Mouse (Mus musculus) midbrain, embryonic 16.5 days (tissue): Measurements from ENCODE around the gene Rhoc. TPM values are rescaled to one million over a fixed set of nuclear protein-coding genes. Genes with fewer than 3 reads are reported as not detected.

Experiments used
- ATAC-seq: fragments of 200-750 bp; cut with Nextera tagmentation; 2 replicates; pipeline ENCODE4 v1.8.0; 2017; ENCODE audit warnings: moderate TSS enrichment
- H3K27ac ChIP-seq: fragments of 300-500 bp; sonication (generic); 2 replicates; pipeline ENCODE4 v1.5.1; 2014; ENCODE audit warnings: mild to moderate bottlenecking, low read length, mixed read lengths
- H3K27me3 ChIP-seq: fragments of 300-500 bp; sonication (generic); 2 replicates; pipeline ENCODE4 v1.6.1; 2014; ENCODE audit warnings: low read depth, low read length, mixed read lengths; ENCODE audit not compliant: control insufficient read depth, insufficient read depth
- H3K36me3 ChIP-seq: fragments of 300-500 bp; sonication (generic); 2 replicates; pipeline ENCODE4 v1.6.1; 2014; ENCODE audit warnings: mild to moderate bottlenecking, low read length, moderate library complexity, mixed read lengths; ENCODE audit not compliant: control insufficient read depth, insufficient read depth
- H3K4me1 ChIP-seq: fragments of 300-500 bp; sonication (generic); 2 replicates; pipeline ENCODE4 v1.6.1; 2014; ENCODE audit warnings: mild to moderate bottlenecking, low read length, mixed read lengths; ENCODE audit not compliant: control insufficient read depth, insufficient read depth
- H3K4me2 ChIP-seq: fragments of 300-500 bp; sonication (generic); 2 replicates; pipeline ENCODE4 v1.6.1; 2014; ENCODE audit warnings: mild to moderate bottlenecking, low read length, mixed read lengths
- H3K4me3 ChIP-seq: fragments of 300-500 bp; sonication (generic); 2 replicates; pipeline ENCODE4 v1.5.1; 2014; ENCODE audit warnings: low read depth, mild to moderate bottlenecking, low read length, moderate library complexity, mixed read lengths
- H3K9ac ChIP-seq: fragments of 300-500 bp; sonication (generic); 2 replicates; pipeline ENCODE4 v1.6.1; 2014; ENCODE audit warnings: low read depth, low read length, mixed read lengths
- H3K9me3 ChIP-seq: fragments of 300-500 bp; sonication (generic); replicated peaks from 2 replicates; pipeline ENCODE4 v1.6.1; 2014; ENCODE audit warnings: mild to moderate bottlenecking, low read length, mixed read lengths; ENCODE audit not compliant: control insufficient read depth, poor library complexity, severe bottlenecking
- WGBS: fragments of 180-500 bp; shearing (Covaris S2); extraction: QIAGEN DNeasy Blood & Tissue Kit; methylation state at CpG from one replicate; pipeline ENCODE4 v1.1.7; 2014; 5-methylcytosine and 5-hydroxymethylcytosine counted together
- polyA plus RNA-seq: library from polyadenylated mRNA; unstranded; fragments of >200 nt; fragmentation: Nextera tagmentation; extraction: Ambion mirVana; gene quantifications from 2 replicates; pipeline ENCODE4 v1.2.1, GENCODE M21; 2015

The Rhoc gene
- polyA plus RNA-seq, 1 experiment from 2014 or later: 45.5 TPM

GRCm38 (mm10) chr3:104816130-104816529 lies 28.0 kb downstream of the Rhoc start:
- H3K4me1 ChIP-seq: peaks cover 8% of the 10 kb centered on the region
- H3K27ac ChIP-seq: no peak overlapping the region
- H3K27me3 ChIP-seq: no peaks in the 10 kb centered on the region
- no peaks in the 10 kb centered on the region for H3K9me3 ChIP-seq
- H3K4me2 ChIP-seq: no peak overlapping the region
- no peak for ATAC-seq
- no peak overlapping the region for H3K4me3 ChIP-seq
- H3K36me3 ChIP-seq: peaks cover 4% of the 10 kb centered on the region; the same call in 1 of the 2 replicates
- H3K9ac ChIP-seq: no peak overlapping the region
- 96% methylated on average over 7 of the region's 7 CpGs for whole genome bisulfite sequencing

DNA sequence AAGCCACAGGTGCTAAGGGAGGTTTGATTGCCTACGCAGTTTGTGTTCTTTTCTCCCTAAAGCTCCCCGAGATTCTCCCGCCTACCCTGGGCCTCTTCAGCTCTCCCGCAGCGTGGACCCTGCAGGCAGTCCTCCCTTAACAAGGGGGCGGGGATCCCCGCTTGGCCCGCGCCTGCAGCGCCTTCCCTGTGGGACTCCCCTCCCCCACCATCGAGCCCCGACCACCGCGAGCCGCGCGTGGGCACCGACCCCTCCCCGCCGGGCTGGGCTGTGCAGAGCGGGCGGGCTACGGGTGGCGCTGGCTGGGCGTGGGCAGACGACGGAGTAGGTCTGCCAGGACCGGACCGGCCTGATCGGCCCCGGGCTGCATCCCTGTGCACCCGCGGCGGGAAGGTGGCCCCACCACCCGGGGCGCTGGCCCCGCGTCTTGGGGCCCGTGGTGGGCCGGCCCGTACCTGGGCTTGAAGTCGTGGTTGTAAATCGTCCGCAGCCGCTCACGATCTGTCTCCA lies 29.4 kb downstream of the Rhoc start:
- peak overlapping the region; percentile 64 for H3K9ac ChIP-seq
- H3K27ac ChIP-seq: peak overlapping the region; percentile 17
- H3K9me3 ChIP-seq: no peaks in the 10 kb centered on the region
- no peaks in the 10 kb centered on the region for H3K27me3 ChIP-seq
- peak overlapping the region; percentile 96 for H3K4me2 ChIP-seq
- WGBS: under 1% methylated on average over 46 of the region's 46 CpGs
- H3K4me3 ChIP-seq: peak overlapping the region; percentile 67
- ATAC-seq: peak; percentile 88
- H3K36me3 ChIP-seq: peaks cover 8% of the 10 kb centered on the region; the same call in 1 of the 2 replicates
- peaks cover 8% of the 10 kb centered on the region for H3K4me1 ChIP-seq

DNA sequence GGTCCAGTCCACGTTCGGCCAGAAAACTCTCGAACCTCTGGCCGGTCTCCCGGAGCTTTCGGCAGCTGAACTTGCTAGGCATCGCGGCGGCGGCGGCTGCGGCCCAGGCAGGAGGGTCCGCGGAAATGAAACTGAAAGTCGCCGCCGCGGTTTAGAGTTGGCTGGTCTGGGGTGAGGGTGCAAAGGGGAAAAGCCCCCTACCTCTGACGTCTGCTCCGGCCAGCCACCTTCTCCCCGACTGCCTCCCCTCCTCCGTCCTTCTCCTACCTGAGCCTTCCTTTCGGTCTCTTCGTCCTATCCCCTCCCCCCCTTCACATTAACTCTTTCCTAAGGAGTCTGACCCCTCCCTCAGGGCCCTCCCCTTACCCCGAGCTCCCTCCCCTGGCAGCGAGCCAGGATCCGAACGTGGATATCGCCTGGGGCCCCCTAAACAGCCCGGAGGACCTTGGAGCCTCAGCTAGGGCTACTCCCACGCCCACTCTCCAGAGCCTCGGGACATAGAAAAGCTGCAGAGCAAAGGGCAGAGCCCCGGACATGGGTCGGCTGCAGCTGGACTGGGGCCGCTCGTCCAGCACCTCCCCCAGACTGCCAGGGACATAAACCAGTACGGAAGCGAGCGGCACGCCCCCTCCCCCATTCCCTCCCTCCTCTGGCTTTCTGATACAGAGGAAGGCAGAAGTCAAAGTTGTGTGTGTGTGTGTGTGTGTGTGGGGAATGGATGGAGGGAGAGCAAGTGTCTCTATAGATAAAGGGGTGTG lies 30.0 kb downstream of the Rhoc start, which contains the start of gene Mov10:
Mov10 (minus strand) TSS at position 573 of the 758 bp plus-strand sequence.
- Histone ChIP-seq H3K4me1 (peaks cover 8% of the 10 kb centered on the region), H3K9me3 (no peaks in the 10 kb centered on the region), H3K9ac (peak within 1 kb of the TSS; percentile 64), H3K4me2 (peak within 1 kb of the TSS; percentile 96), H3K27ac (peak within 1 kb of the TSS; percentile 17), H3K36me3 (peaks cover 8% of the 10 kb centered on the region; the same call in 1 of the 2 replicates), H3K27me3 (no peaks in the 10 kb centered on the region), H3K4me3 (peak within 1 kb of the TSS; percentile 67)
- ATAC-seq: peak; percentile 78
- WGBS: under 1% methylated on average over 40 of the region's 40 CpGs

- H3K4me2 ChIP-seq: peak overlapping the region; percentile 96
- no peak for ATAC-seq
- no peak overlapping the region for H3K27ac ChIP-seq
- H3K9me3 ChIP-seq: no peaks in the 10 kb centered on the region
- WGBS: 6% methylated on average over 3 of the region's 3 CpGs
- H3K27me3 ChIP-seq: no peaks in the 10 kb centered on the region
- peaks cover 8% of the 10 kb centered on the region for H3K4me1 ChIP-seq
- H3K9ac ChIP-seq: no peak overlapping the region
- peaks cover 8% of the 10 kb centered on the region; the same call in 1 of the 2 replicates for H3K36me3 ChIP-seq
- peak overlapping the region; percentile 67 for H3K4me3 ChIP-seq
These were observed 30.6 kb downstream of the Rhoc start for GRCm38 (mm10) chr3:104818749-104819134.

DNA sequence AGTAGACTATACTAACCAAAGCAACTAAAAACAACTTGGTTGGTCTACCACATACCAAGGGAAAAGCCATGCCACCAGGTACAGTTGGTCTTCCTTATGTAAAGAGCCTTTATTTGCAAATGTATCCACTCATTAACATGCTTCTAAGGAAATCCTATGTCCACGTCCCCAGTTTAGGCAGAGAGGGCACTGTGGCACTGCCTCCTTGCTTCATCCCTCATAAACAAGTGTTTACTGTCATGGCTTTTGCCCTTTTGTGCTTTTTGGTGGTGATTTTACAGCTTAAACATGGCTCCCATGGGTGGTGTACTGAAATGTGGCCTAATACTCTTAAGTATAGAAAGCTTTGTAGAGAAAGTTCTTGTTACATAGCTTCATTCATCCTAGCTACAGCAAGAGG lies 32.3 kb downstream of the Rhoc start:
- H3K27ac ChIP-seq: no peak overlapping the region
- no peaks in the 10 kb centered on the region for H3K27me3 ChIP-seq
- H3K9ac ChIP-seq: no peak overlapping the region
- H3K4me2 ChIP-seq: no peak overlapping the region
- WGBS: 45% methylated on average over 1 of the region's 1 CpGs
- H3K36me3 ChIP-seq: peaks cover 9% of the 10 kb centered on the region; the same call in 1 of the 2 replicates
- H3K9me3 ChIP-seq: no peaks in the 10 kb centered on the region
- no peak overlapping the region for H3K4me3 ChIP-seq
- H3K4me1 ChIP-seq: peaks cover 8% of the 10 kb centered on the region
- no peak for ATAC-seq

GRCm38 (mm10) chr3:104822413-104822812 lies 34.2 kb downstream of the Rhoc start:
- no peaks in the 10 kb centered on the region for H3K27me3 ChIP-seq
- ATAC-seq: no peak
- peaks cover 4% of the 10 kb centered on the region; the same call in 1 of the 2 replicates for H3K4me1 ChIP-seq
- no peak overlapping the region for H3K4me2 ChIP-seq
- no peak overlapping the region for H3K4me3 ChIP-seq
- no peak overlapping the region for H3K9ac ChIP-seq
- WGBS: 88% methylated on average over 3 of the region's 3 CpGs
- peaks cover 10% of the 10 kb centered on the region; the same call in 1 of the 2 replicates for H3K36me3 ChIP-seq
- H3K9me3 ChIP-seq: no peaks in the 10 kb centered on the region
- H3K27ac ChIP-seq: no peak overlapping the region

DNA sequence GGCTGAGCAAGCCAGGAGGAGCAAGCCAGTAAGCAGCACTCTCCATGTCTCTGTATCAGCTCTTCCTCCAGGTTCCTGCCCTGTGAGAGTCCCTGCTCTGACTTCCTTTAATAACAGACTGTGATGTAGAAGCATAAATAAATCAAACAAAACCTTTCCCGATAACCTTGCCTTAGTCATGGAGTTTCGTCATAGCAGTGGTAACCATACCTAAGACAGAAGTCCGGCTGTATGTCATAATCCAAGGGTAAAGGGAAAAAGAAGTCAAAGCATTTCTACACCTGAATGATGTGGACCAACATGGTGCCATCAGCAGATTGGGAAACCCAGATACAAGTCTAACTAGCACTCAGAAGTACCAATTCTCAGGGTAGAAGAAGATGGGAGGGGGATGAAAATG lies 47.6 kb downstream of the Rhoc start:
- H3K4me3 ChIP-seq: no peak overlapping the region
- H3K9me3 ChIP-seq: no peaks in the 10 kb centered on the region
- WGBS: 97% methylated on average over 3 of the region's 3 CpGs
- no peak overlapping the region for H3K27ac ChIP-seq
- peaks cover 22% of the 10 kb centered on the region for H3K36me3 ChIP-seq
- no peak for ATAC-seq
- no peaks in the 10 kb centered on the region for H3K27me3 ChIP-seq
- no peak overlapping the region for H3K9ac ChIP-seq
- H3K4me1 ChIP-seq: no peaks in the 10 kb centered on the region
- H3K4me2 ChIP-seq: no peak overlapping the region

DNA sequence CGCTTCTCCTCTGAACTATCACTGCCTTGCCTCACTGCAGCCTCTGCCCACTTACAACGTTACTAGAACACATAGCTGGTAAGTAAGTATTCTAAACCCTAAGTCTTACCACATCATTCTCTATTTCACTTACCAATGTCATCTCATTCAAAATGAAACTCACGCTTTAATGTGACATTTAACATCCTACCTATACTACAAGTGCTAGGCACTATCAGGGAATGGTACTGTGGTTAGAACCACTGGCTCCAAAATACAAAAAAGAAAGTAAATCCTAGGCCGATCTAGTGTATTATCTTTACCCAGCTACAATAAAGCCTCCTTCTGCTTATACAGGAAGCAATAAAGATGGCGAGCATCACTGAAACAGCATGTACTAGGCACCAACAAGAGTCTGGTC lies 52.9 kb downstream of the Rhoc start:
- no peaks in the 10 kb centered on the region for H3K9me3 ChIP-seq
- no peak overlapping the region for H3K4me2 ChIP-seq
- H3K4me3 ChIP-seq: no peak overlapping the region
- H3K27ac ChIP-seq: no peak overlapping the region
- no peaks in the 10 kb centered on the region for H3K4me1 ChIP-seq
- WGBS: 99% methylated on average over 5 of the region's 5 CpGs
- H3K36me3 ChIP-seq: peaks cover 22% of the 10 kb centered on the region
- ATAC-seq: no peak
- no peak overlapping the region for H3K9ac ChIP-seq
- H3K27me3 ChIP-seq: no peaks in the 10 kb centered on the region
